Mouse (Mus musculus) layer of hippocampus, postnatal 25 days (tissue): ENCODE measurements at regions not wholly inside any gene's neighbourhood (a gene's known extent, or its start where the extent isn't known, plus 50 kb on each side); places are given as distances from the start of the nearest gene placed in this dataset.

ENCODE experiments used
- DNase-seq, 2 experiments: peaks; one replicate each; pipeline ENCODE4 v3.0.0; 2022; ENCODE audit warnings: mixed read lengths in 2 of 2, low spot score in 1 of 2; ENCODE audit errors: extremely low spot score in 1 of 2

- no peak for DNase-seq
These were observed 324.3 kb downstream of the Tns1 start for GRCm38 (mm10) chr1:73799996-73800395.

- DNase-seq = no peak
These were observed 325.0 kb downstream of the Tns1 start for GRCm38 (mm10) chr1:73799246-73799645.

DNA sequence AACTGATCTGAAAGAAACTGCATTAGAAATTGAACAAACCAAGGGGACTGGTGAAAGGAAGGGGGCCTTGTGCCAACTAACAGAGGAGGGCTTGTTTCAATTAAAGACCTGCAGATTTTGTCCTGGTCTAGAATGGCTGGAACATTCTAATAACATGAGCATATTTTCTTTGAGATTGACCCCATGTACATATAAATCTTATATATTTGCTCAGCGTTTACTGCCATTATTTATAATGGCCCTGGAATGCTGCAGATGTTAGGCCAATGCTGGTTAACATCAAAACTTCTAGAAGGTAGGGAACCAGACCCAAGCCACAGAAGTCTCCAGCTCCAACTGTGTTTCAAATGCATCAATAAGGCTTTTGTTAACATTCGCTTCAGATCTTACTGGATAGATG lies 326.4 kb downstream of the Tns1 start:
- no peak for DNase-seq

GRCm38 (mm10) chr1:73797413-73797812 lies 326.8 kb downstream of the Tns1 start:
- no peak for DNase-seq

DNA sequence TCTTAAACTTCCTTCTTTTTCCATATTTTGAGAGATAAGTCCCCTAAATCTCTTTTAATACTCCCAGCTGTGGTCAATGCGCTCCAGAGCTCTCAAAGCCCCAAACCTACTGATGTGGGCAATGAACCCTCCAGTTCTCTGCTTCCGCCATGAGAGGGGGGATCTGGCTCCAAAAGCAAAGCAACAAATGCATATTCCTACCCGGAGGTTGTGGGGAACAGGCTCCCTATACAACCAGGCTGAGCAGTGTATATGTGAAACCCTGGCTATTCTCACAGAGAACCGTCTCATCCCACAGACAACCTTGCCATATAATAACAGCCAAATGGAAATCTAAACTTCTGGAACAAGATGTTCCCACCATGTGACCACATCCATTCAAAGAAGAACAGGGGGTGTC lies 330.4 kb downstream of the Tns1 start:
- no peak for DNase-seq

- no peak for DNase-seq
These were observed 331.0 kb downstream of the Tns1 start for GRCm38 (mm10) chr1:73793256-73793655.

DNA sequence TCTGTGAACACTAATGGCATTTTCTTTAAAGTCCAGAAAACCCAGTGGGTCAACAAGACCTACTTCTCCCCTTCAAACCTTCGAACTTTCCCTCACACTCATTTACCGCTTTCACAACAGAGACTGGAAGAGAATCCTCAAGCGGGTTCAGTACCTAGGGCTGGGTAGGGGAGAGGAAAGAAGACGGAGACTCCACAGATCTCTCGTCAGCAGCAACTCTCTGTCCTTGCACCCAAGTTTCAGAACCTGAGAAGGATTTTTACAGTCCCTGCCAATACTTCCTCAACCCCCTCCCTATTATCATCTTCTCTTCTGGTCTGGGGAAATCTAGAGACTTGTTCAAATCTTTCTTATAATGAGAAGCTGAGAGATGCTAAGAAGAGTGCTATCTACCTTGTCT lies 331.9 kb downstream of the Tns1 start:
- no peak for DNase-seq

GRCm38 (mm10) chr1:73787666-73788065 lies 336.6 kb downstream of the Tns1 start:
- DNase-seq = no peak

- DNase-seq = no peak
These were observed 337.0 kb downstream of the Tns1 start for GRCm38 (mm10) chr1:73787224-73787623.

- no peak for DNase-seq
These were observed 340.9 kb downstream of the Tns1 start for GRCm38 (mm10) chr1:73783303-73783702.

DNA sequence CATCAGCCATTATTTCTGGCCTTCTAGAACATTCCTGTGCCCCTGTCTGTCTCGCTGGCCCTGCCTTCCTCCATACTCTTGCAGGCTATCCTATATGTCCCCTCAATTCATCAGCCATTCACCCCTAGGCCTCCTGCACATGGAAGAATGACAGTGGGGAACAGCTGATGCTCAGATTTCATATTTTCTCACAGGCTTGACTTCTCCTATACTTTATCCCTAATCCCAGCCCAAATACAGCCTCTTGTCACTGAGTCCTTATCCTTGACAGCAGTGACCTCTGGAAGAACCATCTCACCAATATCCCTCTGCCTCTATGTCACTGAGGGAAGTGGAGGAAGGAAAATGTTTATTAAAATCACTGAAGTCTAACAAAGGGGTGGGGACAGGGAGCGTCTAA lies 341.4 kb downstream of the Tns1 start:
- DNase-seq = no peak

- DNase-seq = no peak
These were observed 352.5 kb downstream of the Tns1 start for GRCm38 (mm10) chr1:73771773-73772172.

DNA sequence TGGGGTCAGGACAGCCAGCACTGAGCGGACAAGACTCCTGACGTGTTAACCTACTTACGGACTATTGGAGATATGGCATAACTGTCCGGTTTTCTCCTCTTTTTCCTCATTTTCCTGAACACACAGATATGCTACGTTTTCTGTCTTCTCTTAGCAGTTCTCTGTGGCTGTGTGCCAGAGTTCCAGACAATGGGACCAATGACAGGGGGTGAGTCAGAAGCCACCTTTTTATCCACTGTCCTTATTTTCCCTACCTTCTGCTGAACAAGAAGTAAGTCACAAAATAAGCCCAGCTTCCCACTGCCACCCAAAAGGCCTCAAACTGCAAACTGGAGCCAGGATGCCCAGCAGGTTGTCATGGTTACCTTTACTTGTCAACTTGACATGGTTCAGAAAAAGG lies 353.6 kb downstream of the Tns1 start:
- DNase-seq = no peak

DNA sequence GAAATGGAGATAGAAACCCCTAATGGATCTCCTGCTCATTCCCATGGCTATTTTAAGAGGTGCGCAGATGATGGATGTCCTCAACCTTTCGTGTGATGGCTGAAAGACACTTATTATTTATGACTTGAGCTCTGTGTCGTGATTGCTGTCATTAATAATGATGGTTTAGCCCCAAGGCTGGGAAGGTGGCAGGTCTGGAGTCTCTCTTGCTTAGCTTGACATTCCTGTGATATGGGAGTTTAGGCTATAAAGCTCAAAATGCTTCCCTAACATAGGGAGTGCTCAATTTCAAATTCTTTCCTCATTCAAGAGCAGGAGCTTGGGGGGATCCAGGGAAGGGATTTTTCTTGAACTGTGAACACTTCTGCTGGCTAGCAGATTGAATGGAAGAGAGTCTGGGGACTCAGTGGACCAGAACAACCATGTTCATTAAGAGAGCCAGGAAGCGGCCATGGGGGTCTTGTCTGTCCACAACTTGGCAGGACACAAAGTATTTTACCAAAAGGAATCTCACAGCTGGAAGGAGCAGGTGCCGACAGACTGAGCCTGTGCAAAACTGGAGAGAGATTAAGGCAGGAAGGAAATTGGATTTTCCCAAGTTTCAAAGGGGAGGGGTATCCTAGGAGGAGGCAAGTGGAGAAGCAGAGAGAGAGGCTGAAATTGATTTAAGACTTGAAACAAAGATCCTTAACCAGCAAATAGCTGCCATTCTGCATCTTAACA lies 359.5 kb downstream of the Tns1 start:
- DNase-seq = no peak

DNA sequence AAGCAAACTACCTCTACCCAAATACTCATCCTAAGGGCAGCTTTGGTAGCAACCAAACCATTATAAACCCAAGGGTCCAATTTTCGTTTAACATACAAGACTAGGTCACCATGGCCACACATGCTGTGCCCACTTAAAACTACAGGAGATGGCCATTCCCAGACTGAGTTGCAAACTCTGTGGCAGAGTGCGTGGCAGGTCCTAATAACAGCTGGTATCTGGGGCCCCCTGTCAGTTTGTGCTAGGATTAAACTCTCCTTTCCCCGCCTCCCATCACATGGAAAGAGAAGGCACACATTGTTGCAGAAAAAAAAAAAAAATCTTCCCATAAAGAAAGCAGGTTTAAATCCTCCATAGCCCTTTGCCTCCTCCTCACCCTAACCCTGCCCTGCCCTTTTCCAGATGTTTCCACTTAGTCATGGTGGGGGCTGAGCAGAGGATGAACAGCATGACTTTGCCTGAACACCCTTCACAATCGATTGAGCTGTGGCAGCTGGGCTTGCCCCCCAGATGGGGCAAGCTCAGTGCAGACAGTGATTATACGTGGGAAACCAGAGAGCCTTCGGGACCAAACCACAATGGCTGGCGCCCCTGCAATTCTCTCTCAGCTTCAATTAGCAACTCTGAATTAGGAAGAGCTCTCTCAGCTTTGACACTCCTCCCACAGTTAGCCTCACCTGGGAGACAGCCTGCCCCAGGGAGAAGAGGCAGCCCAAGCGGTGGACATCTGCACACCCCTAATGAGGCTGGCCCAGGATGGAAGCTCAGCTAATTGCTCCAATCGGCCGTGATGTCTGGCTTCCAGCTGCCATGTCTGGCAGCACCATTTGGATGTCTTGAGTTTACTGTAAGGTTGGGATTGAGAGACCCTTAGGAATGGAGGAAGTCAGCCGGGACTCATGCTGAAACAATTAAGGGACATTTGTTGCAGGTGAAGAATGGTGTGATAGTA lies 365.9 kb downstream of the Tns1 start:
- DNase-seq = no peak

GRCm38 (mm10) chr1:73755791-73756190 lies 368.5 kb downstream of the Tns1 start:
- no peak for DNase-seq

- DNase-seq = no peak
These were observed 369.3 kb downstream of the Tns1 start for GRCm38 (mm10) chr1:73754928-73755327.

DNA sequence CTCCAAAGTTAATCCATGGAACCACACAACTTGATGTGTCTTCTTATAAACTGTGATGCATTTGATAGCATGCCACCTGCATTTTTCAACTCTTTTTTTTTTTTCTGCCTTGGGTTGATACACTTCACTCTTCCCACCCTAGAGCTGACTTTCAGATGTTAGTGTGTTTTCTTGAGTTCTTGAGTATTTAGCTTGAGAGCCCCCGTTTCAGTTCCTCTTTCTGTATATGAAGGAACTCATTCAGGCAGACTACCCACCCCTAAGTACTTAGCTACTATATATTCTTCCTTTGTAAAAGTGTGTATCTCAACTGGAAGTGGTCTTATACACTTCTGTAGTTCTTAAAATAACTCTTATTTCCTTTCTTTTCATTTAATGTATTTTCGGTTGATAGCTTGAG lies 371.1 kb downstream of the Tns1 start:
- DNase-seq = no peak

DNA sequence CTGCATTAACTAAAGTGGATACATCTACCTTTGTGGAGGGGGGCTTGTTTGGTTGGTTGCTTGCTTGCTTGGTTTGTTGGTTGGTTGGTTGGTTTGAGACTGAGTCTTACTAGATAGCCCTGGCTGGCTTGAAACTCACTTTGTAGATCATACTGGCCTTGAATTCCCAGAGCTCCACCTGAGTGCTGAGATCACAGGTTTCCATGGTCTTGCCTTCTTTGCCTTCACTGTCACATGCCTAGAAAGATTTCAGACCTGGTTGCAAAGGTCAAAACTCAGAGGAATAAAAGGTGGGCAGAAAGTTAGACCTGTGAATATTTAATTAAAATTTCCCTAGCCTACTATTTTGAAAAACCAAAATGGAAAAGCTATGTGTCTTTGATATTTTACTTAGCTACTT lies 375.5 kb downstream of the Tns1 start:
- DNase-seq = no peak

DNA sequence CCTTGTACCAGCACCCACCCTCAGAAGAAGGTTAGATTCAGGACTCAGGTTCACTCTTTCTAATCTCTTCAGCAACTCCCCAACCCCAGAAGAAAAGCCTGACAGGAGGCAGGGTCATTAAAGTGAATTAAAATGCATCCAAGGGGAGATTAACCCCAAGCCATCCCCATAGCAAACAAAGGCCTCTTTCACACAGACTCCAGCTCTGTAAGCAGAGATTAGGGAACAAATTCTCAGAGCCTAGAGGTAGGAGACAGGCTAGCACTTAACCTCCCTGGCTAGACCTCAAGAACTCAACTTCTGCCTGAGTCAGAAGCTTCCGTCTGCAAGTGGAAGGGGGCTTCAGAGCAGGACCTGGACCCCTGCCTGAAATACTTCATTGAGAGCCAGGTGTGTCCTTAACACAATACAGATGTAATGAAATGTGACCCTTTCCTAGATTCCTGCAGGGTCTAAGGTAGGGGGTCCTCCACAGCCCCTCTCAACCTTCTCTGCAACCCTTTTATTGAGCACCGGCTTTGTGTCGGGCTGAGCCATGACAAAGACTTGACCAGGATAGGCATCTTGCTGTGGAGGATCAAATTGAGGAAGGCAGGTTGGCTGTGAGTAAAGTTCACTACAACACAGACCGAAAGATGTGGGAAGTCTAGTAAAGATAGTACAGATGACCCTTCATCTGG lies 379.6 kb downstream of the Tns1 start:
- no peak for DNase-seq
